Mouse (Mus musculus): ENCODE data around the gene Efhd1.

The Efhd1 gene

GRCm38 (mm10) chr1:87312681-87313080 is 48.5 kb downstream of the Efhd1 start:
- DNase-seq: no peak

DNA sequence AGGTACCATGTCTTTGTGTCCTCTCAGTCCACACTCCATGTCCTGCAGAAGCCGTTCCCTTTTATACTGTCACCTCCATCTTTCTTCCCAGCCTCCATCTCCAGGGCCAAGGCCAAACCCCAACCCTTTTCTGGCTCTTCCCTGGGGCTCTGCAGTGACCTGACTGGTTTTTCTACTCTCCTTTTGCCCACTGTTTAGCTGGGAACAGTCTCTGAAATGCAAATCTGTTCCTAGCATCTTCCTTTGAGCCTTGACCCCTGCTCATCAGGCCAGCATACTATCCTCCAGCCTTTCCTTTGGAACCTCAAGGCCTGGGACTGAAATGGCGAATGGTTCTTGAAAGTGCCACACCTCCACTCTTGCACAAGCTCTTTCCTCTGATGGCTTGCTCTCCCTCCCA is 49.0 kb downstream of the Efhd1 start:
- no peak for DNase-seq

GRCm38 (mm10) chr1:87313843-87314570 is 49.8 kb downstream of the Efhd1 start:
- DNase-seq: no peak

DNA sequence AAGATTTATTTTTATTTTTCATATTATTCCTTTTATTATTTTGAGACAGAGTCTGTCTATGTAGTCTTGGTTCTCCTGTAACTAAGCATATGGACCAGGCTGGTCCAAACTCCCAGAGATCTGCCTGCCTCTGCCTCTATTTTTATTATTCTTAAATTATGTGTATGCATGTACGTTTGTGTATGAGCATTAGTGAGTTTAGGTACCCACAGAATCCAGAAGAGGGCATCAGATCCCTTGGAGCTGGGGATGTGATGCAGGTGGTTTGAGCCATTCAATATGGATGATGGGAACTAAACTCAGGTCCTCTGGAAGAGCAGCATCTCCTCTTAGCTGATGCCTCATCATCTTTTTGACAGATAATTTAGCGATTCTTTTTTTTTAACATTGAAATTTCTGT is 51.3 kb downstream of the Efhd1 start:
- no peak for DNase-seq

DNA sequence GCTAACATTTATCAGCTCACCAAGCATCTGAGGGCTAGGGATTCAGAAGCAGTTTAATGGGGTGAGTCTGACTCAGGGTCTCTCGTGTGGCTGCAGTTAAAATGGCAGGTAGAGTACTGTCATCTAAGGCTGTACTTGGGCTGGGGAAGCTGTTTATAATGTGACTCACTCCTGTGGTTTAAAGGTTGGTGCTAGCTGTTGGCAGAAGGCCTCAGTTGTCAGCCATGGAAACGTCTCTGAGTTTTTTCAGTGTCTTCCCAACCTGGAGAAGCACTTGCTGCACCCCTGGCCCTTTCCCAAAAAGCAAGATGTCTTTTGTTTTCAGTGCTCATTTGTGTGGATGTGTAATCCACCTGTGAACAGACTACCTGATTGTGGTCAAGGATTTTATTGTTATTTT is 51.7 kb downstream of the Efhd1 start:
- no peak for DNase-seq

DNA sequence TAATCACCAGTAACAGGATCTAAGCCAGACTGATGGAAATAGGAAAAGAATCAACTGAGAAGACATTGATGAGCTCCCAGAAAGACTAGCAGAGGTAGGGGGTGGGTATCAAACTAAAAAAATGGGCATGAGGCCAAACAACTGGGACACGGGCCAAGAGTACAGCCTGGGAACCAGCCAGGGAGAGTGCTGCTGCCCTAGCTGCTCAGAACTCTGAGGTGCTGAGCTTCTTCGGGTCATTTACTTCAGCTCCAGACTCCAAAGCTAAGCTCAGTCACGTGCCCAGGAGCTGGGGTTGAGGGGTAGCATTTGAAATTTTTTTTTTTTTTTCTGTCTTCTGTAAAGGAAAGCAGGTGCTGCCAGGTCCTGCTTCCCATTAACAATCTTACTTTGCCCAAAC is 52.5 kb downstream of the Efhd1 start:
- DNase-seq: no peak

GRCm38 (mm10) chr1:87321071-87321470 is 56.9 kb downstream of the Efhd1 start:
- DNase-seq: no peak

DNA sequence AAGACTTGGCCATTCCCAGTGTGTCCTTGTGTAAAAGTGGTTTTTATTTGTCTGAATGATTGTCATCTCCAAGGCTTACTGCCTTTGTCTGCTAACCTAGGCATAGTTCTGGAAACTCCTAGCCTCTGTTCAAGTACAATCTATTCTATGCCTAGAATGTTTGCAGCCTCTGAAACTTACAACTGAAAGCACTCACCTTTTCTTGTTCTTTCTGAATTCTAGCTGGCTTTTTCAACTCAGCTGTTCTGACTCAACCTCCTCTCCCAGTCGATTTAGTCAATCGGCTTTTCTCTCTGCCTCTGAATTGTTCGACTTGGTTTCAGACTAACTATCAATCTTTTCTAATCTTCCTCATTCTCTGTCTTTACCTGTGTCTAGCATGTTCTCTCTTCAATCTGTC is 58.6 kb downstream of the Efhd1 start:
- no peak for DNase-seq

DNA sequence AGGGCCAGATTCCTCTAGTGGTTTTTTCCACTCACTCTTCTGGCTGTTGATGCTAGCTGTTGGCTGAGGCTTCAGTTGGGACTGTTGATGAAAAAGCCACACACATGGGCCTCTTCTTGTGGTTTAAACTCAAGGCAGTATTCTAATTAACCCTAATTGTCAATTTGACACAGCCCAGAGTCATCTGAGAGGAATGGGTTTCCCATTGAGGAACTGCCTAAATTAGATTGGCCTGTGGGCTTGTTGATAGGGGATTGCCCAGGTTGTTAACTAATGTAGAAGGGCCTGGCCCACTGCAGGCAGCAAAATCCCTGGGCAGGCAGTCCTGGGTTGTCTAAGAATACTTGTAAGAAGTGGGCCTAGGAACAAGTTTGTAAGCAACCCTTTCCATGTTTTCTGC is 60.5 kb downstream of the Efhd1 start:
- no peak for DNase-seq

- DNase-seq: peak; percentile 96 to 97
Measured at GRCm38 (mm10) chr1:87326742-87327163, 62.6 kb downstream of the Efhd1 start, which contains the start of gene Gigyf2. Gene Gigyf2, plus strand, starts transcription at chr1:87326998.

- DNase-seq: peak in 1 of 2 experiments; percentile 29
Measured at GRCm38 (mm10) chr1:87327165-87327861, 63.1 kb downstream of the Efhd1 start.

DNA sequence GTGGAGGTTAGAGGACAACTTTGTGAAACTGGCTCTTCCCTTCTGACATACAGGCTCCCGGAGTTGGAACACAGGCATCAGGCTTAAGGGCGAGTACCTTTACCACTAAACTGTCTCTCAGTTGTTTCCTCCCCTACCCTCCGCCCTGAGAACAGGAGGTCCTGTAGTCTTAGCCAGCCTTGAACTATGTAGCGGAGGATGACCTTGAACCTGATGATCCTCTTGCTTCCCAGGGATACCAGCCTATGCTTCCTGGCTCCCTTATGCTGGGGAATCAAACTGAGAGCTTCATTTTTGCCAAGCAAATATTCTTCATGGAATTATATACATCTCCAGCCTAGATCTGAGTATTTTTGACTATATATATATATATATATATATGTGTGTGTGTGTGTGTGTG is 67.6 kb downstream of the Efhd1 start:
- no peak for DNase-seq

DNA sequence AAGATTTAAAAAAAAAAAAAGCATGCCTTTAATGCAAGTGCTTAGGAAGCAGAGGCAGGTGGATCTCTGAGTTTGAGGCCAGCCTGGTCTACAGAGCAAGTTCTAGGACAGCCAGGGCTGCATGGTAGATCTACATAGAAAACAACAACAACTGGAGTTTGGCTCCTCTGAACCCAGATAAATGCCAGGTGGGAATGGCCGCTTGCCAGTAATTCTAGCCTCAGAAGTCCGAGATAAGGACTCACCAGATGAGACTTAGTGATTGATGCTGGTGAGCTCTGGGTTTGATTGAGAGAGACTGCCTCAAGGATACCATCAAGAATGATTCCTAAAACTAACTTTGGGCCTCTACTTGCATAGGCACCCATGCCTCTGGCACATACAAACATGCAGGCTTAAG is 86.4 kb downstream of the Efhd1 start:
- DNase-seq: no peak

GRCm38 (mm10) chr1:87360276-87360675 is 96.1 kb downstream of the Efhd1 start:
- no peak for DNase-seq
